Mouse (Mus musculus): ENCODE results near the gene 1700018B08Rik. TPM values are rescaled to one million over a fixed set of nuclear protein-coding genes. Genes with fewer than 3 reads are reported as not detected.

1700018B08Rik gene
- polyA plus RNA-seq, 1 experiment from 2014 or later = not detected

- H3K9me3 ChIP-seq (ENCODE audit: low read length) = no peaks in the 10 kb centered on the region
- DNase-seq = no peak
- H3K36me3 ChIP-seq (replicated peaks; ENCODE audit: insufficient read depth, low read length) = no peaks in the 10 kb centered on the region
- 68% methylated on average over 6 of the region's 6 CpGs for WGBS (ENCODE audit: insufficient replicate concordance)
- H3K27me3 ChIP-seq (ENCODE audit: insufficient read depth, low read length) = no peaks in the 10 kb centered on the region
- H3K27ac ChIP-seq (ENCODE audit: low read depth) = no peak overlapping the region
- no peak overlapping the region for H3K4me2 ChIP-seq (ENCODE audit: low read depth, low read length)
- no peak overlapping the region for H3K4me3 ChIP-seq (ENCODE audit: low read depth, low read length)
- H3K4me1 ChIP-seq (ENCODE audit: insufficient read depth) = peaks cover 15% of the 10 kb centered on the region
- no peak for TF ChIP-seq EP300 (IDR thresholded peaks at IDR 0.05; ENCODE audit: low read depth)
- TF ChIP-seq CTCF (IDR thresholded peaks at IDR 0.05; ENCODE audit: low read depth) = no peak
- H3K9ac ChIP-seq (replicated peaks) = no peak overlapping the region
- no peak for ATAC-seq
Observed at GRCm38 (mm10) chr8:121568321-121568720, 24.2 kb upstream of the 1700018B08Rik start.

DNA sequence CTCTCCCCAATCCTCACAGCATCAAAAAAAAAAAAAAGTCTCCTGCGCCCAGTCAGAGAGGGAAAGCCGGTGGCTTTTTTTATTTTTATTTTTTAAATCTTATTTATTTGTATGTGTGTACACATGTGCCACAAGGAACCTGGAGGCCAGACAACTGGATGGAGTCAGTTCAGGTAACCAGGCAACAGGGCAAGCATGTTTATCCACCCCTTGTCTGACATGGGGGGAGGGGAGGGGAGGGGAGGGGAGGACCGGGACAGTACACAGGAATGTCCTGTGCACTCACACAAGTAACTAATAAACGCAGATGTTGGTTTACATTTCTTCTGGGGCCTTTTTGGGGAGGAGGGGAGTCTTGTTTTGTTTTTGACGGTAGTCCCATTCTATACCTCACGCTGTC is 19.6 kb upstream of the 1700018B08Rik start:
- H3K36me3 ChIP-seq (replicated peaks; ENCODE audit: insufficient read depth, low read length) = peaks cover 9% of the 10 kb centered on the region
- peak overlapping the region; percentile 81 for H3K27ac ChIP-seq (ENCODE audit: low read depth)
- no peak overlapping the region for H3K4me3 ChIP-seq (ENCODE audit: low read depth, low read length)
- DNase-seq (peak; percentile 62), ATAC-seq (peak; percentile 52)
- H3K4me2 ChIP-seq (ENCODE audit: low read depth, low read length) = no peak overlapping the region
- TF ChIP-seq CTCF (IDR thresholded peaks at IDR 0.05; ENCODE audit: low read depth) = no peak
- TF ChIP-seq EP300 (IDR thresholded peaks at IDR 0.05; ENCODE audit: low read depth) = no peak
- H3K27me3 ChIP-seq (ENCODE audit: insufficient read depth, low read length) = no peaks in the 10 kb centered on the region
- H3K9me3 ChIP-seq (ENCODE audit: low read length) = no peaks in the 10 kb centered on the region
- H3K9ac ChIP-seq (replicated peaks) = no peak overlapping the region
- 81% methylated on average over 6 of the region's 6 CpGs for WGBS (ENCODE audit: insufficient replicate concordance)
- H3K4me1 ChIP-seq (ENCODE audit: insufficient read depth) = peaks cover 9% of the 10 kb centered on the region

GRCm38 (mm10) chr8:121562941-121563351 is 18.8 kb upstream of the 1700018B08Rik start:
- H3K9ac ChIP-seq (replicated peaks) = no peak overlapping the region
- no peak overlapping the region for H3K4me3 ChIP-seq (ENCODE audit: low read depth, low read length)
- peak; percentile 59 for DNase-seq
- peak; percentile 89 for ATAC-seq
- no peaks in the 10 kb centered on the region for H3K27me3 ChIP-seq (ENCODE audit: insufficient read depth, low read length)
- no peak overlapping the region for H3K4me2 ChIP-seq (ENCODE audit: low read depth, low read length)
- WGBS (ENCODE audit: insufficient replicate concordance) = 67% methylated on average over 9 of the region's 9 CpGs
- no peaks in the 10 kb centered on the region for H3K9me3 ChIP-seq (ENCODE audit: low read length)
- H3K4me1 ChIP-seq (ENCODE audit: insufficient read depth) = peaks cover 9% of the 10 kb centered on the region
- no peak for TF ChIP-seq CTCF (IDR thresholded peaks at IDR 0.05; ENCODE audit: low read depth)
- TF ChIP-seq EP300 (IDR thresholded peaks at IDR 0.05; ENCODE audit: low read depth) = peak; percentile 74
- H3K27ac ChIP-seq (ENCODE audit: low read depth) = peak overlapping the region; percentile 81
- H3K36me3 ChIP-seq (replicated peaks; ENCODE audit: insufficient read depth, low read length) = peaks cover 10% of the 10 kb centered on the region

- Histone ChIP-seq H3K9me3 (ENCODE audit: low read length) (no peaks in the 10 kb centered on the region), H3K4me2 (ENCODE audit: low read depth, low read length) (no peak overlapping the region), H3K27ac (ENCODE audit: low read depth) (no peak overlapping the region; the same call in 1 of the 2 replicates), H3K4me1 (ENCODE audit: insufficient read depth) (peaks cover 9% of the 10 kb centered on the region), H3K9ac (replicated peaks) (no peak overlapping the region), H3K4me3 (ENCODE audit: low read depth, low read length) (no peak overlapping the region), H3K36me3 (replicated peaks; ENCODE audit: insufficient read depth, low read length) (peaks cover 10% of the 10 kb centered on the region), H3K27me3 (ENCODE audit: insufficient read depth, low read length) (no peaks in the 10 kb centered on the region)
- 85% methylated on average over 16 of the region's 16 CpGs for WGBS (ENCODE audit: insufficient replicate concordance)
- no peak for ATAC-seq
- no peak for TF ChIP-seq EP300 (IDR thresholded peaks at IDR 0.05; ENCODE audit: low read depth)
- TF ChIP-seq CTCF (IDR thresholded peaks at IDR 0.05; ENCODE audit: low read depth) = no peak
- DNase-seq = no peak
Observed at GRCm38 (mm10) chr8:121561636-121562345, 17.7 kb upstream of the 1700018B08Rik start.

DNA sequence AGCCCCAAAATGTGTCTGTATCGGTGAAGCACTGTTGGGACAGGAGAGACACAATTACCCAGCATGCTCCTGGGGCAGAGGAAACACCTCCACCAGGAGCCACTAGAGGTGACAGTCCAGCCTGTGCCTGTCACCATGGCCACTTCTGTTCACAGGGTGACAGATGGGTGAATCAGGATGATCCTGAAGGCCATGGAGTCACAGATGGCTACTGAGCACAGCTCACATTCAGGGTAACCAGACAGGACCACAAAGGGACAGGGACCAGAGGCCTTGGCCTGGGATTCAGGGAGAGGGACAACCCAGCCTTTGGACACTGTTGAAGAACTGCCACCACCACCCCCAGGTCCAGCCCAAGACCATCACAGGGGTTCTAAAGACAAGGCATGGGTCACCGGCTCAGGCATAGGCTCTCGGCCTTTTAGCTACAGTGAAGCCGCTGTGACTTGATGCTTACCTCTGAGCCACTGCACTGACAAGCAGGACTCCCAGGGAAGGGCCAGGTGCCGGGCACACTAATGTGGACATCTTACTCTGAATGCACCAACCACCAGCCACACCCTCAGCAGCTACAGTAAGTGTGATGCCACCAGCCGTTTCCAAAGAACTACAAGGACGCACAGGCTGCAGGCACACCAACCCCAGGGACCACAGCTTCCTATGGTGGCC is 16.4 kb upstream of the 1700018B08Rik start:
- Histone ChIP-seq H3K4me2 (ENCODE audit: low read depth, low read length) (no peak overlapping the region), H3K27me3 (ENCODE audit: insufficient read depth, low read length) (no peaks in the 10 kb centered on the region), H3K27ac (ENCODE audit: low read depth) (no peak overlapping the region), H3K4me3 (ENCODE audit: low read depth, low read length) (no peak overlapping the region), H3K4me1 (ENCODE audit: insufficient read depth) (peaks cover 7% of the 10 kb centered on the region), H3K9ac (replicated peaks) (no peak overlapping the region), H3K36me3 (replicated peaks; ENCODE audit: insufficient read depth, low read length) (peaks cover 13% of the 10 kb centered on the region), H3K9me3 (ENCODE audit: low read length) (no peaks in the 10 kb centered on the region)
- TF ChIP-seq EP300 (IDR thresholded peaks at IDR 0.05; ENCODE audit: low read depth) (no peak), CTCF (IDR thresholded peaks at IDR 0.05; ENCODE audit: low read depth) (no peak)
- ATAC-seq = no peak
- WGBS (ENCODE audit: insufficient replicate concordance) = 87% methylated on average over 7 of the region's 7 CpGs
- no peak for DNase-seq

GRCm38 (mm10) chr8:121559801-121560200 is 15.7 kb upstream of the 1700018B08Rik start:
- H3K9ac ChIP-seq (replicated peaks) = no peak overlapping the region
- no peaks in the 10 kb centered on the region for H3K9me3 ChIP-seq (ENCODE audit: low read length)
- no peak overlapping the region for H3K4me2 ChIP-seq (ENCODE audit: low read depth, low read length)
- peaks cover 16% of the 10 kb centered on the region for H3K36me3 ChIP-seq (replicated peaks; ENCODE audit: insufficient read depth, low read length)
- H3K27me3 ChIP-seq (ENCODE audit: insufficient read depth, low read length) = no peaks in the 10 kb centered on the region
- TF ChIP-seq EP300 (IDR thresholded peaks at IDR 0.05; ENCODE audit: low read depth) = no peak
- no peak for TF ChIP-seq CTCF (IDR thresholded peaks at IDR 0.05; ENCODE audit: low read depth)
- DNase-seq (no peak), ATAC-seq (no peak)
- WGBS (ENCODE audit: insufficient replicate concordance) = 86% methylated on average over 12 of the region's 12 CpGs
- H3K4me3 ChIP-seq (ENCODE audit: low read depth, low read length) = no peak overlapping the region
- H3K4me1 ChIP-seq (ENCODE audit: insufficient read depth) = peaks cover 7% of the 10 kb centered on the region
- no peak overlapping the region for H3K27ac ChIP-seq (ENCODE audit: low read depth)

Data from liver, postnatal 0 days (tissue).